Mouse (Mus musculus) left cerebral cortex, postnatal 10 days (tissue): Measurements from ENCODE around the gene Hexim1. TPM values are rescaled to one million over a fixed set of nuclear protein-coding genes. Genes with fewer than 3 reads are reported as not detected.

ENCODE experiments used
- DNase-seq, 2 experiments: peaks; one replicate each; pipeline ENCODE4 v3.0.0; 2021 to 2022; ENCODE audit warnings: low spot score in 2 of 2, mixed read lengths in 1 of 2; ENCODE audit errors: extremely low spot score in 1 of 2
- intact Hi-C: fragments of 180-260 bp; cut with DNase I; formaldehyde crosslinking; loops from one replicate; pipeline ENCODE4 v1.15.1; 2025
- total RNA-seq, 2 experiments: library from RNA; stranded (reverse); gene quantifications; 2 replicates each; pipeline ENCODE4 v1.2.3; 2021

Hexim1 gene
- total RNA-seq, 2 experiments from 2014 or later = 31.8 to 33.9 TPM

GRCm38 (mm10) chr11:103141101-103141943 is 25.3 kb downstream of the Hexim1 start:
- intact Hi-C loops = no loop called here
- peak in 1 of 2 experiments; percentile 85 for DNase-seq

- intact Hi-C loops = no loop called here
These were observed 25.9 kb downstream of the Hexim1 start for GRCm38 (mm10) chr11:103141944-103142255.

GRCm38 (mm10) chr11:103142441-103143182 is 26.6 kb downstream of the Hexim1 start:
- intact Hi-C loops = no loop called here
- peak; percentile 89 for DNase-seq

More at GRCm38 (mm10) chr11:103141944-103142255, 25.9 kb downstream of the Hexim1 start:
- DNase-seq = no peak

- DNase-seq = no peak
- intact Hi-C loops = no loop called here
These were observed 28.6 kb downstream of the Hexim1 start for GRCm38 (mm10) chr11:103144309-103145285.

GRCm38 (mm10) chr11:103146386-103146785 is 30.4 kb downstream of the Hexim1 start:
- DNase-seq = no peak
- intact Hi-C loops = no loop called here

GRCm38 (mm10) chr11:103147766-103148165 is 31.7 kb downstream of the Hexim1 start:
- intact Hi-C loops = no loop called here
- no peak for DNase-seq

GRCm38 (mm10) chr11:103149771-103150170 is 33.7 kb downstream of the Hexim1 start:
- intact Hi-C loops = no loop called here
- DNase-seq = no peak

- intact Hi-C loops = loop anchor here (2.0 to 5.0 kb wide), 2 partner anchors 42 to 57 kb away; partner anchors contain the start of genes Acbd4, Hexim1 and Plcd3
These were observed 42.8 kb downstream of the Hexim1 start for GRCm38 (mm10) chr11:103158621-103159478.

GRCm38 (mm10) chr11:103160738-103161137 is 44.7 kb downstream of the Hexim1 start:
- intact Hi-C loops = no loop called here
- DNase-seq = no peak

More at GRCm38 (mm10) chr11:103158621-103159478, 42.8 kb downstream of the Hexim1 start:
- DNase-seq = peak; percentile 87 to 95

- DNase-seq = no peak
- intact Hi-C loops = no loop called here
These were observed 45.4 kb downstream of the Hexim1 start for GRCm38 (mm10) chr11:103161449-103161848.

GRCm38 (mm10) chr11:103162132-103162531 is 46.1 kb downstream of the Hexim1 start:
- DNase-seq = no peak
- intact Hi-C loops = no loop called here

- no peak for DNase-seq
- intact Hi-C loops = no loop called here
These were observed 48.4 kb downstream of the Hexim1 start for GRCm38 (mm10) chr11:103164391-103164790.

- peak; percentile 68 to 70 for DNase-seq
- intact Hi-C loops = no loop called here
These were observed 52.8 kb downstream of the Hexim1 start for GRCm38 (mm10) chr11:103168690-103169390.

Other genes with a start within 250 kb of the Hexim1 start
- gene Eftud2, start 235.2 kb upstream of the Hexim1 start, total RNA-seq = 100 to 1,000 TPM; 101 to 102 TPM
- gene Ccdc103, start 235.0 kb upstream of the Hexim1 start, total RNA-seq = 1 to 10 TPM; 1.3 to 1.6 TPM
- gene Fam187a, start 231.1 kb upstream of the Hexim1 start, total RNA-seq = not detected
- 100 to 1,000 TPM; 109 to 117 TPM for gene Gfap, start 215.3 kb upstream of the Hexim1 start, total RNA-seq
- 1 to 10 TPM; 1.2 to 1.9 TPM for gene Kif18b, start 191.1 kb upstream of the Hexim1 start, total RNA-seq
- gene C1ql1, start 169.5 kb upstream of the Hexim1 start, total RNA-seq = 10 to 100 TPM; 19.7 to 23.9 TPM
- gene Nmt1, start 88.0 kb upstream of the Hexim1 start, total RNA-seq = 10 to 100 TPM; 82.8 to 83.1 TPM
- 10 to 100 TPM; 97.2 to 97.4 TPM for gene Dcakd, start 87.9 kb upstream of the Hexim1 start, total RNA-seq
- gene Plcd3, start 14.6 kb upstream of the Hexim1 start, total RNA-seq = 10 to 100 TPM; 15.1 to 16.4 TPM
- 10 to 100 TPM; 70.0 to 80.0 TPM for gene Acbd4, start 14.5 kb upstream of the Hexim1 start, total RNA-seq
- gene Hexim2, start 16.2 kb downstream of the Hexim1 start, total RNA-seq = 10 to 100 TPM; 20.1 to 20.7 TPM
- 10 to 100 TPM; 79.5 to 80.7 TPM for gene Fmnl1, start 54.9 kb downstream of the Hexim1 start, total RNA-seq
- 1 to 10 TPM; 1.3 to 1.7 TPM for gene 1700023F06Rik, start 92.3 kb downstream of the Hexim1 start, total RNA-seq
- 1 to 10 TPM; 1.6 to 2.0 TPM for gene Spata32, start 102.2 kb downstream of the Hexim1 start, total RNA-seq
- gene Map3k14, start 151.2 kb downstream of the Hexim1 start, total RNA-seq = 1 to 10 TPM; 2.9 to 3.5 TPM
- gene Arhgap27, start 247.5 kb downstream of the Hexim1 start, total RNA-seq = 1 to 10 TPM; 7.6 to 8.6 TPM